Mouse (Mus musculus): ENCODE results near the gene Slc26a10.

DNA sequence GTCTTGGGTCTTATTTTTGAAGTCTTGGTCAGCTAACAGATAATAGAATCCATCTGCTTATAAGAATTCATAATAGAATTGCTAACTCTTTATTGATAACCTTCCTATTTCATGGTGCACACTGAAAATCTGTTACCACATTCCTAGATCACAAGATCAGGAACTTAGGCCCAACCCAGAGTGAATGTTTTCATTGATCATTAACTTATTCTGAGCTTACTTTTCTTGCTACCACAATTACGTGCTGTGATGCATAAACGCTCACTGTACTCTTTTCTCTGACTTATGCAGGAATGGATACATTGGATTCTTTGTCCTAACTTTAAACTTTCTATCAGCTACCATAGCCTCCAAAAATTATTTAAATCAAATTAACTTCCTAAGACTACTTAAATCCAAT is 26.2 kb downstream of the Slc26a10 start:
- TF ChIP-seq CTCF (IDR thresholded peaks at IDR 0.05; ENCODE audit: borderline replicate concordance, control insufficient read depth, extremely low read depth, insufficient read depth, low read length, poor library complexity) (no peak), POLR2A (IDR thresholded peaks at IDR 0.05; ENCODE audit: control insufficient read depth, extremely low read depth, insufficient read depth, low read length, poor library complexity) (no peak)
